Mouse (Mus musculus) liver, postnatal 0 days (tissue): ENCODE measurements around the gene Thoc7. TPM values are rescaled to one million over a fixed set of nuclear protein-coding genes. Genes with fewer than 3 reads are reported as not detected.

Experiments
- ATAC-seq: fragments of 200-750 bp; cut with Nextera tagmentation; 2 replicates; pipeline ENCODE4 v1.8.0; 2017; ENCODE audit warnings: mild to moderate bottlenecking, moderate library complexity
- DNase-seq: peaks from one replicate; pipeline ENCODE4 v3.0.0-alpha.2; 2016
- H3K27ac ChIP-seq: fragments of 300-500 bp; sonication (generic); 2 replicates; pipeline ENCODE4 v1.5.1; 2014; ENCODE audit warnings: antibody characterized with exemption, moderate library complexity, mild to moderate bottlenecking, low read depth
- H3K27me3 ChIP-seq: fragments of 300-500 bp; sonication (generic); 2 replicates; pipeline ENCODE4 v1.6.1; 2014; ENCODE audit warnings: low read length, control low read depth, mixed read lengths; ENCODE audit not compliant: insufficient read depth
- H3K36me3 ChIP-seq: fragments of 300-500 bp; sonication (generic); replicated peaks from 2 replicates; pipeline ENCODE4 v1.6.1; 2014; ENCODE audit warnings: mild to moderate bottlenecking, control low read depth, low read length, moderate library complexity, mixed read lengths; ENCODE audit not compliant: insufficient read depth
- H3K4me1 ChIP-seq: fragments of 300-500 bp; sonication (generic); 2 replicates; pipeline ENCODE4 v1.6.1; 2014; ENCODE audit warnings: antibody characterized with exemption, mild to moderate bottlenecking, control low read depth; ENCODE audit not compliant: insufficient read depth
- H3K4me2 ChIP-seq: fragments of 300-500 bp; sonication (generic); 2 replicates; pipeline ENCODE4 v1.6.1; 2014; ENCODE audit warnings: low read depth, mild to moderate bottlenecking, low read length, moderate library complexity, mixed read lengths
- H3K4me3 ChIP-seq: fragments of 300-500 bp; sonication (generic); 2 replicates; pipeline ENCODE4 v1.5.1; 2014; ENCODE audit warnings: low read depth, low read length
- H3K9ac ChIP-seq: fragments of 300-500 bp; sonication (generic); replicated peaks from 2 replicates; pipeline ENCODE4 v1.6.1; 2014; ENCODE audit warnings: mild to moderate bottlenecking, moderate library complexity
- H3K9me3 ChIP-seq: fragments of 300-500 bp; sonication (generic); 2 replicates; pipeline ENCODE4 v1.6.1; 2016; ENCODE audit warnings: mild to moderate bottlenecking, control low read depth, low read length, mixed read lengths
- CTCF ChIP-seq: sonication (generic); IDR thresholded peaks from 2 replicates; pipeline ENCODE4 v1.5.1; 2016; ENCODE audit warnings: antibody characterized with exemption, low read depth
- EP300 ChIP-seq: IDR thresholded peaks from 2 replicates; pipeline ENCODE4 v1.6.1; 2016; ENCODE audit warnings: antibody characterized with exemption, low read depth, mild to moderate bottlenecking
- WGBS: fragments of 180-500 bp; shearing (Covaris S2); extraction: QIAGEN DNeasy Blood & Tissue Kit; methylation state at CpG from one replicate; pipeline ENCODE4 v1.1.7; 2014; ENCODE audit not compliant: insufficient replicate concordance; 5-methylcytosine and 5-hydroxymethylcytosine counted together
- polyA plus RNA-seq: library from polyadenylated mRNA; unstranded; fragments of >200 nt; fragmentation: Nextera tagmentation; extraction: Ambion mirVana; gene quantifications from 2 replicates; pipeline ENCODE4 v1.2.1, GENCODE M21; 2015

The Thoc7 gene
- polyA plus RNA-seq, 1 experiment from 2014 or later: 113 TPM

DNA sequence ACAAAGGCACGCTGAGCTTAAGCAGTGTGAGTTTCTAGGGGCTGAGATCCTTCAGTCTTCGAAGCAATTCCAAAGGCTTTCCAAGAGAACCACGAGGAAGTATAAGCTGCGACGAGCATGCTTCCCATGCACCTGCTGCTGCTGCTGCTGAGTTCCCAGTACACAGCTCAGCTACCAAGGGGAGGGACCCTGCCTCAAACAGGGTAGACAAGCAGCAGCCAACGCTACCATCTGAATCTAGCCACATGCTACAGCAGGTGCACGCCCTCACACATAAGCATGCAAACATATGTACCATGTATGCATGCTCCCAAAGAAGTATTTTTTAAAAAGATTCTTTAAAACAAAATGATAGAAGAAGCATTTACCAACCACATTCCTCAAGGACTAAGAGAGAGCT, 13.3 kb downstream of the Thoc7 start:
- no peaks in the 10 kb centered on the region for H3K4me1 ChIP-seq
- H3K36me3 ChIP-seq: peaks cover 38% of the 10 kb centered on the region
- no peak overlapping the region for H3K9ac ChIP-seq
- ATAC-seq (no peak), DNase-seq (no peak)
- TF ChIP-seq CTCF (no peak), EP300 (no peak)
- no peak overlapping the region for H3K4me2 ChIP-seq
- H3K9me3 ChIP-seq: no peaks in the 10 kb centered on the region
- H3K27ac ChIP-seq: no peak overlapping the region
- 93% methylated on average over 7 of the region's 7 CpGs for WGBS
- H3K27me3 ChIP-seq: no peaks in the 10 kb centered on the region
- no peak overlapping the region for H3K4me3 ChIP-seq

DNA sequence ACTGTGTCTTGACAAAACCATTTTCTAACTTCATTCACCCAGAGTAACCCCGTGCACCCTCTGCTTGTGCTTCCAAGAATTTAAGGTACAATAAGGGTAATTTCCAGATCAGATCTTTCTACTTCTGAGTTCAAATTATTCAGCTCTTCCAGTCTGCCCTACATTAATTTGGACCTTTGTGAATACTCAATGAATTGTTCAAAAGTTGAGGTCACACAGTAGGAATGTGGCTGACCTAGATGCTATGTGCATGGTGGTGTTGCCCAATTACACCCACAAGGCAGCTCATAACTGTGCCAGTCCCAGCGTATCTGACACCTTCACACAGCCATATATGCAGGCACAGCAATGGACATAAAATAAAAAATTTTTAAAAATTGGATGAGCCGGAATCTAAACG, 17.0 kb downstream of the Thoc7 start:
- H3K27me3 ChIP-seq: no peaks in the 10 kb centered on the region
- H3K9me3 ChIP-seq: no peaks in the 10 kb centered on the region
- no peak overlapping the region for H3K27ac ChIP-seq
- TF ChIP-seq CTCF (no peak), EP300 (no peak)
- WGBS: 84% methylated on average over 4 of the region's 4 CpGs
- no peaks in the 10 kb centered on the region for H3K4me1 ChIP-seq
- no peak overlapping the region for H3K4me2 ChIP-seq
- H3K4me3 ChIP-seq: no peak overlapping the region
- H3K36me3 ChIP-seq: peaks cover 17% of the 10 kb centered on the region
- ATAC-seq (no peak), DNase-seq (no peak)
- H3K9ac ChIP-seq: no peak overlapping the region

- Histone ChIP-seq H3K36me3 (no peaks in the 10 kb centered on the region), H3K4me3 (peak overlapping the region; percentile 27), H3K4me2 (peak overlapping the region; percentile 64), H3K27ac (no peak overlapping the region), H3K4me1 (peaks cover 5% of the 10 kb centered on the region; the same call in 1 of the 2 replicates), H3K9me3 (0 out of 2 replicates have a peak, but pooled peaks cover 5% of the 10 kb centered on the region), H3K27me3 (no peaks in the 10 kb centered on the region), H3K9ac (peak overlapping the region; percentile 27; the same call in 1 of the 2 replicates)
- WGBS: 44% methylated on average over 5 of the region's 5 CpGs
- no peak for ATAC-seq
- TF ChIP-seq EP300 (no peak), CTCF (no peak)
- no peak for DNase-seq
Measured at GRCm38 (mm10) chr14:13934052-13934371, 27.6 kb downstream of the Thoc7 start.

DNA sequence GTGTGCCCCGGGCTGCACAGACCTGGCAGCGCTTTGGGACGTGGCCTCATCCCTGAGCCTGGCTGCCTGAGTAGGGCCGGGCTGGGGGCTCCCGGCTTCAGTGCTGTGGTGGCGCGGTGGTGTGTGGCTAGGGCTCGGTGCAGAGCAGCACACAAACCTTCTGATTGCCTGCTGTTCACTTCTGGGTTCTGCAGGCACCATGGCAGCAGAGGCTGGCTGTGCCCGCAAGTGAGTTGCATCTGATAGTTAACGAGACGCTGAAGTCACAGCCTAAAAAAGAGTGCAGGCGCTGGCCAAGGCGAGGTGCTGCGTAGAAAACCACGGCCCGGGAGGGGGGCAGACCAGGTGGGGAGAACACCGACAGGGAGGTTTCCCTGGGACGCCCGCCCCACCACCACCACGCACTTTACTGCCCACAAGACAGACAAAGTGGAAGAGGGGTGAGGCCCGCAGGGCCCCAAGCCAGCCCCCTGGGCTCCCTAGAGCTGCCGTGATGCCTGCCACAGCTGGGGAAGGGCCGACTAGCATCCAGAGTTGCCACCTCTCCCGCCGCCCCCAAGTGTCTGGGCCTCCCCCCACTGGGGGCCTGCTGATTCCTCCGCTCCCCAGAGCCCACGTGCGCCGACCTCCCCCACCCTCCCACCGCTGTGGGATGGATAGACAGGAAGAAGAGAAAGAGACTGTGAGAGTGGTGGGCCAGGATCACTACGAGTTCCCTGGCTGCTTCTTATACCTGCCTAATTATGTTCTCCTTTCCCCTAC, 28.2 kb downstream of the Thoc7 start:
- Histone ChIP-seq H3K36me3 (no peaks in the 10 kb centered on the region), H3K27ac (no peak overlapping the region), H3K4me1 (peaks cover 5% of the 10 kb centered on the region; the same call in 1 of the 2 replicates), H3K9me3 (0 out of 2 replicates have a peak, but pooled peaks cover 5% of the 10 kb centered on the region), H3K4me3 (peak overlapping the region; percentile 27), H3K27me3 (no peaks in the 10 kb centered on the region), H3K9ac (peak overlapping the region; percentile 27; the same call in 1 of the 2 replicates), H3K4me2 (peak overlapping the region; percentile 64)
- peak; percentile 35; the same call in 1 of the 2 replicates for ATAC-seq
- WGBS: 34% methylated on average over 25 of the region's 31 CpGs
- no peak for TF ChIP-seq CTCF
- no peak for TF ChIP-seq EP300
- DNase-seq: peak; percentile 14

DNA sequence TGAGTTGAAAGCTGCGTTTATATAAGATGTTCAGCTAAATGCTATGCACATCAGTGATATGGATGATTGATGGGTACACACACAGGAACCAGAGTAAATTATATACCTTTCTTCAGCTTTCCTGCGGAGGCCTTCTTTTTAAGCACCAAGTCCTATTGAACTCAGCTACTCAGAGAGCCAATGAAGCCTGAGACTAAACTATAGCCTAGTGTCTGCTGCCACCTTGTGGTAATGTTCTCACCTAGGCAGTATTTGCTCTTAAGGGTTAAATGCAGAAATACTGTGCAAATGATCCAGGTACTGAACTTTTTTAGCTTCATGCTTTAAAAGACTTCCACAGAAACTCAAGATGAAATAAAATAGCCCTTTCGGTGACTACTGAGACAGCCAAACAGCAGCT, 44.0 kb downstream of the Thoc7 start:
- Histone ChIP-seq H3K27me3 (no peaks in the 10 kb centered on the region), H3K4me2 (no peak overlapping the region), H3K9me3 (no peaks in the 10 kb centered on the region), H3K36me3 (no peaks in the 10 kb centered on the region), H3K27ac (no peak overlapping the region), H3K4me1 (no peaks in the 10 kb centered on the region), H3K4me3 (no peak overlapping the region), H3K9ac (no peak overlapping the region)
- 47% methylated on average over 3 of the region's 3 CpGs for WGBS
- DNase-seq (peak; percentile 45), ATAC-seq (no peak)
- TF ChIP-seq CTCF (peak; percentile 80), EP300 (no peak)

GRCm38 (mm10) chr14:13917208-13917607, 44.4 kb downstream of the Thoc7 start:
- 75% methylated on average over 10 of the region's 10 CpGs for WGBS
- Histone ChIP-seq H3K4me1 (no peaks in the 10 kb centered on the region), H3K27ac (no peak overlapping the region), H3K4me2 (no peak overlapping the region), H3K27me3 (no peaks in the 10 kb centered on the region), H3K9ac (no peak overlapping the region), H3K36me3 (no peaks in the 10 kb centered on the region), H3K4me3 (no peak overlapping the region), H3K9me3 (no peaks in the 10 kb centered on the region)
- DNase-seq (no peak), ATAC-seq (no peak)
- TF ChIP-seq EP300: no peak
- TF ChIP-seq CTCF: no peak
